Mouse (Mus musculus): ENCODE results near the gene Smagp.

DNA sequence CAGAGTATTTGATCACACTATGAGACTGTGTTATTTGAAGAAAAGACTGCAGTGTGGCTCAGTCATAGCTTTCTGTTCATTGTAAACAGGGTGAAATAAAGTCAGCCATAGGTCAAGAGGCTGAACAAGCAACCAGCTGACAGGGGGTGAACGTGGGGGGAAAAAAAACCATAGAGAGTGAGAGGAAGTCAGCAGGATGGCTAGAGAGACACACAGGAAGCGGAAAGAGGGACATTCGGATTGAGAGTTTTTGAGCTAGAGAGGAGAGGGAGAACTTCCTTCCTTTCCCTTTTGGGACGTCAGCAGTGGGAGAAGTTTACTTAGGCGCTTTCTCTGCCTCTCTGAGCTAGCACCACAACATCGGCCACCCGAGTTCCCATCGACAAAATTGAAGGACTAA, 46.3 kb downstream of the Smagp start:
- no peak for TF ChIP-seq CTCF (IDR thresholded peaks at IDR 0.05; ENCODE audit: insufficient read depth, low read depth, low read length)
- TF ChIP-seq POLR2A (IDR thresholded peaks at IDR 0.05; ENCODE audit: insufficient read depth, low read depth, low read length): no peak

Data from olfactory bulb, adult 2 months (tissue).